Mouse (Mus musculus) heart, embryonic 13.5 days (tissue): Measurements from ENCODE around the gene Cebpg. TPM values are rescaled to one million over a fixed set of nuclear protein-coding genes. Genes with fewer than 3 reads are reported as not detected.

ENCODE experiments used
- ATAC-seq: fragments of 200-750 bp; cut with Nextera tagmentation; 2 replicates; pipeline ENCODE4 v1.8.0; 2017; ENCODE audit warnings: moderate TSS enrichment; ENCODE audit not compliant: insufficient number of reproducible peaks, low FRiP score, low TSS enrichment; ENCODE audit errors: extremely low read depth
- H3K27ac ChIP-seq: fragments of 300-500 bp; sonication (generic); replicated peaks from 2 replicates; pipeline ENCODE4 v1.5.1; 2015; ENCODE audit warnings: moderate library complexity, mild to moderate bottlenecking, inconsistent platforms
- H3K27me3 ChIP-seq: fragments of 300-500 bp; sonication (generic); replicated peaks from 2 replicates; pipeline ENCODE4 v1.6.1; 2015; ENCODE audit warnings: mild to moderate bottlenecking, inconsistent platforms
- H3K36me3 ChIP-seq: fragments of 300-500 bp; sonication (generic); 2 replicates; pipeline ENCODE4 v1.6.1; 2015; ENCODE audit warnings: mild to moderate bottlenecking, inconsistent platforms
- H3K4me1 ChIP-seq: fragments of 300-500 bp; sonication (generic); 2 replicates; pipeline ENCODE4 v1.6.1; 2015; ENCODE audit warnings: inconsistent platforms
- H3K4me2 ChIP-seq: fragments of 300-500 bp; sonication (generic); 2 replicates; pipeline ENCODE4 v1.6.1; 2015; ENCODE audit warnings: inconsistent platforms, mild to moderate bottlenecking, moderate library complexity
- H3K4me3 ChIP-seq: fragments of 300-500 bp; sonication (generic); 2 replicates; pipeline ENCODE4 v1.5.1; 2015; ENCODE audit warnings: moderate library complexity, mild to moderate bottlenecking, inconsistent platforms
- H3K9ac ChIP-seq: fragments of 300-500 bp; sonication (generic); 2 replicates; pipeline ENCODE4 v1.6.1; 2015; ENCODE audit warnings: inconsistent platforms, mild to moderate bottlenecking, moderate library complexity
- H3K9me3 ChIP-seq: fragments of 300-500 bp; sonication (generic); 2 replicates; pipeline ENCODE4 v1.6.1; 2016; ENCODE audit warnings: inconsistent platforms
- WGBS: fragments of 180-500 bp; shearing (Covaris S2); methylation state at CpG from one replicate; pipeline ENCODE4 v1.1.7; 2015; ENCODE audit warnings: mixed read lengths; 5-methylcytosine and 5-hydroxymethylcytosine counted together
- polyA plus RNA-seq: library from polyadenylated mRNA; unstranded; fragments of >200 nt; fragmentation: Nextera tagmentation; extraction: Ambion mirVana; gene quantifications from 2 replicates; pipeline ENCODE4 v1.2.1, GENCODE M21; 2015

Cebpg gene
- polyA plus RNA-seq, 1 experiment from 2014 or later: 16.3 TPM

DNA sequence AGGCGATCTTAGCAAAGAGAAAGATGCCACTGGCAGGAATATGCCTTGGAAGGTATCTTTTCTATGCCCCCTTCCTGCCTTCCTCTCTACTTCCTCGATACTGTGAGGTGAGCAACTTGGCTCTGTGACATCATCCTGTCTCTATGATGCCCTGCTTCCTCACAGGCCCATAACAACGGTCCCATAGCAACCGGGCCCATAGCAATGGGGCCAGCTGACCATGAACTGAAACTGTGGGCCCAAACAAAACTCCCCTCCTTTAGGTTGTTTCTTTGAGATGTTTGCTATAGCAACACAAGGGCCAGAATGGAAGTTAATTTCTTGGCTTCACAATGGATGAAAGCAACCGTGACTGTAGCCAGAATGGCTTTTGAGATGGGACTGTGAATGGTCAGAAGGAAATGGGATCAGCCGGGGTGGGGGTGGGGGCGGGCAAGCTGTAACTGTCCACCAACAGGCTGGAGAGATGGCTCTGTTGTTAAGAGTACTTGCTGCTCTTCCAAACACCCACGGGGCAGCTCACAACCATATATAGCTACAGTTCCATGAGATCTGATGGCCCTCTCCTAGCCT lies 10.4 kb upstream of the Cebpg start:
- H3K9me3 ChIP-seq: no peaks in the 10 kb centered on the region
- no peak for ATAC-seq
- no peak overlapping the region for H3K4me2 ChIP-seq
- no peaks in the 10 kb centered on the region for H3K4me1 ChIP-seq
- H3K27me3 ChIP-seq: no peaks in the 10 kb centered on the region
- H3K4me3 ChIP-seq: no peak overlapping the region
- no peaks in the 10 kb centered on the region for H3K36me3 ChIP-seq
- no peak overlapping the region for H3K27ac ChIP-seq
- 74% methylated on average over 8 of the region's 8 CpGs for WGBS
- H3K9ac ChIP-seq: no peak overlapping the region

DNA sequence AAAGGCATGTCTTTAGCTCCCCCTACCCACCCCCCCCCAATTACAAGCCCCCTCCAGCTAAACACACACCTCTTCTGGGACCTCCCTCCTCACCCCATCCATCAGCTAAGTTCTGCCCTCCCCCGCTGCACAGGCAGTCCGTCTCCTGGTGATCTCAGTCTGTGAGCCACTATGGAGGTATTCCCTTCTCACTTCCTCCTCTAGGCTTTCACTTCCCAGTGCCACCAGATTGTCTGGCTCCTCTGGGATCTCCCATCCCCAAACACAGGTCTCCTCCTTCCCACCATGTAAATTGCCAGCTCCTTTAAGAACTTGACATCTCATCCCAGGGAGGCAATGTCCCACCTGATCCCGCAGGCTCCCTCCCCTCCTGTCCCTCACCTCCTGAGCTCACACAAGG lies 9.6 kb upstream of the Cebpg start:
- H3K4me2 ChIP-seq: no peak overlapping the region
- no peaks in the 10 kb centered on the region for H3K36me3 ChIP-seq
- H3K27ac ChIP-seq: no peak overlapping the region
- H3K9ac ChIP-seq: no peak overlapping the region
- no peaks in the 10 kb centered on the region for H3K27me3 ChIP-seq
- H3K9me3 ChIP-seq: no peaks in the 10 kb centered on the region
- 73% methylated on average over 3 of the region's 3 CpGs for WGBS
- H3K4me3 ChIP-seq: no peak overlapping the region
- no peak for ATAC-seq
- no peaks in the 10 kb centered on the region for H3K4me1 ChIP-seq

DNA sequence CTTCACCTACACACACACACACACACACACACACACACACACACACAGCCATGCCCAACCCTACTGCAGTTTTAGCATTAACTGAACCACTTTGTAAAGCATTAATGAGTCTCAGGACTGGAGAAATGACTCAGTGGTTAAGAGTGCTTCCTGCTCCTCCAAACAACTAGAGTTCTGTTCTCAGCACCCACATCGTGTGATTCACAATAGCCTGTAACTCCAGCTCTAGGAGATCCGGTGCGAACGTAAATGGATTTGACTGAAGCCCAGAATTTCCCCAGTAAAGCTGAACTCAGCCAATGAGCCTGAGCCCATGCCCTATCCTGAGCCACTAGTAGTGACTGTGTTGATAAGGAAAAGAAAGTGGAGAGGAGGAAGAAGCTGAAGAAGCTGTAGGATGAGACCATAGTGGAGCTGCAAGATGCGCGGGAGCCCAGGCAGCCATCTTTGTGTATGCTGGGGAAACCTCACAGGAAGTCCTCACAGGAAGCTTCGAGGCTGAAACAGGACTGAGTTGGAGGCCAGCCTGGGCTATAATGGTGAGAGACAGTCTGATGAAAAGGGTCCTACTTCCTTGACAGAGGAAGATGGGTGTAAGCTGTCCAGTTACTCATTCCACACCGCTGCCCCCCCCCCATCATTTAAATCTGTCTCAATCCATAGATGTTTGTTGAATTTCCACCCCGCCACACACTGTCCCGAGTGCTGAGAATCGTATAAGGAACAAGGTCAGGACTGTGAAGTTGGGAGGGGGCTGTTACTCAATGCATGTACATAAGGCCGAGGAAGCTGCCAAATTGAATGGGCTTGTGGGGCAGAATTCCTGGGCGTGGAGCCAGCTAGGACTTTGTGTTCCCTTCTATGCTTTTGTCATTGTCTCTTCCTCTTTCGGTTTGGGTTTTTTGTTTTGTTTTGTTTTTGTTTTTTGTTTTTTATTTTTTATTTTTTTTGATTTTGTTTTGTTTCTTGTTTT lies 8.2 kb upstream of the Cebpg start:
- Histone ChIP-seq H3K27ac (no peak overlapping the region), H3K9me3 (0 out of 2 replicates have a peak, but pooled peaks cover 3% of the 10 kb centered on the region), H3K36me3 (no peaks in the 10 kb centered on the region), H3K4me3 (no peak overlapping the region), H3K27me3 (no peaks in the 10 kb centered on the region), H3K4me2 (no peak overlapping the region), H3K9ac (no peak overlapping the region), H3K4me1 (no peaks in the 10 kb centered on the region)
- no peak for ATAC-seq
- WGBS: 82% methylated on average over 14 of the region's 14 CpGs

- H3K9me3 ChIP-seq: 0 out of 2 replicates have a peak, but pooled peaks cover 5% of the 10 kb centered on the region
- no peaks in the 10 kb centered on the region for H3K36me3 ChIP-seq
- 60% methylated on average over 5 of the region's 5 CpGs for WGBS
- H3K4me3 ChIP-seq: no peak overlapping the region
- no peak overlapping the region for H3K4me2 ChIP-seq
- H3K27me3 ChIP-seq: no peaks in the 10 kb centered on the region
- H3K9ac ChIP-seq: no peak overlapping the region
- H3K4me1 ChIP-seq: peaks cover 17% of the 10 kb centered on the region
- no peak for ATAC-seq
- H3K27ac ChIP-seq: no peak overlapping the region
Observed at GRCm38 (mm10) chr7:35059467-35059866, 3.1 kb upstream of the Cebpg start.

- no peak overlapping the region for H3K9ac ChIP-seq
- peaks cover 25% of the 10 kb centered on the region for H3K4me1 ChIP-seq
- no peak overlapping the region for H3K4me2 ChIP-seq
- no peaks in the 10 kb centered on the region for H3K27me3 ChIP-seq
- H3K27ac ChIP-seq: no peak overlapping the region
- 65% methylated on average over 1 of the region's 1 CpGs for WGBS
- ATAC-seq: no peak
- H3K4me3 ChIP-seq: no peak overlapping the region
- no peaks in the 10 kb centered on the region for H3K36me3 ChIP-seq
- 0 out of 2 replicates have a peak, but pooled peaks cover 5% of the 10 kb centered on the region for H3K9me3 ChIP-seq
Observed at GRCm38 (mm10) chr7:35058329-35058728, 2.0 kb upstream of the Cebpg start.

GRCm38 (mm10) chr7:35057569-35057968 lies 1.2 kb upstream of the Cebpg start:
- no peak overlapping the region for H3K4me3 ChIP-seq
- 65% methylated on average over 4 of the region's 4 CpGs for WGBS
- peaks cover 25% of the 10 kb centered on the region for H3K4me1 ChIP-seq
- H3K27ac ChIP-seq: no peak overlapping the region
- H3K9me3 ChIP-seq: 0 out of 2 replicates have a peak, but pooled peaks cover 5% of the 10 kb centered on the region
- H3K9ac ChIP-seq: no peak overlapping the region
- H3K36me3 ChIP-seq: no peaks in the 10 kb centered on the region
- ATAC-seq: no peak
- H3K4me2 ChIP-seq: peak overlapping the region; percentile 92; the same call in 1 of the 2 replicates
- no peaks in the 10 kb centered on the region for H3K27me3 ChIP-seq

DNA sequence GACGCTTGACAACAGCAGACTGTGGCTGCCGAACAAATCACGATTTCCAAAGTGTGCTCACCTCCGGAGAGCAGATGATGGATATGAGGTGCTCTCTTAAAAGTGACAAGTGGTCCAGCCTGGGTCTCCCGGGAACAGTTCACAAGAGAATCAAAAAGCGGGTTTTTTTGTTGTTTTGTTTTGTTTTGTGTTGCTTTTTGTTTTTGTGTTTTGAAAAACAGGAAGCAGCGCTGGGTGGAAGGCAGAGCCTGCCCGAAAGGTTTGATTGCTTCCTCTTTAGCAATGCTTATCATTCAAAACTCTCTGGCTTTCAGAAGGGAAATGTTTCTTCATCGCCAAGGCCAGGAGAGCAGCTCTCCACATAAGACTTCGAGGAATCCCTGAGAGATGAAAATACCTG lies 626 bp upstream of the Cebpg start:
- no peak for ATAC-seq
- H3K27ac ChIP-seq: peak overlapping the region; percentile 56
- WGBS: 13% methylated on average over 10 of the region's 10 CpGs

DNA sequence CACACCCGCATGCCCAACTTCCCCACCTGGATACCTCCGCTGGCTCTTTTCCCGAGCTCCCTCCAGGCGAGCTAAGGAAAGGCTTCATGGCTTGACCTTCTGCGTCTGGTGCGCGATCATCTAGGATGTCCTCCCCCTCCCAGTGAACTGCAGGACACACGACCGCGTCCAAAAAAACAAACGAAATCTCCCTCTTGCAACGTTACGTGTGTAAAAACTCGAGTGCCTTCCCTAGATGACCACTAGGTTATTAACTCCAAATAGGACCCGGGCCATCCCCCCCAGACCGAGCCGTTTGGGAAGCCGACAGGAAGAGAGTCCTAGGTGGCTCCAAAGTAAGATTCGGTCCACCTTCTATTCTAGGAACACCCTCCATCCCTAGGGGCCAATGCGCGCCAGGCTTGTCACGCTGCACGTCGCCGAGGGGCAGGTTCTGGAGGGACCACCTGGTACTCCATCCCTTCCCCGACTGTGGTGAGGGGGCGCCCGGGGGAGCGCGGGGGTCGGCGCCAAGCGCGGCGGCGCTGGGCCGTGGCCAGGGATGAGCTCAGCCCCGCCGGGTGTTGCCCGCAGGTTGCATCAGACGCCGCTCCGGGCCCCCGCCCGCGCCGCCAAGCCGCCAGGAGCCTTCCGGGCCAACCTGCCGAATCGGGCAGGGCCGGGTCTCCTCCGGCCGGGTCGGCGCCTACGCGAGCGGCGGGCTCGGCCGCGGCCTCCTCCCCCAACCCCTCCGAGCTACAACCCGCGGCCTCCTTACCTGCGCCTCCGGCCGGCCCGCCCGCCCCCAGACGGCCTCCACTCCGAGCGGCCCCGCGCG lies 546 bp downstream of the Cebpg start:
- WGBS: under 1% methylated on average over 76 of the region's 77 CpGs
- H3K27me3 ChIP-seq: no peaks in the 10 kb centered on the region
- H3K4me2 ChIP-seq: peak overlapping the region; percentile 92

More for the DNA sequence above, 626 bp upstream of the Cebpg start:
- no peaks in the 10 kb centered on the region for H3K27me3 ChIP-seq
- H3K4me3 ChIP-seq: peak overlapping the region; percentile 93
- peaks cover 25% of the 10 kb centered on the region for H3K4me1 ChIP-seq
- H3K9ac ChIP-seq: peak overlapping the region; percentile 96
- H3K9me3 ChIP-seq: 0 out of 2 replicates have a peak, but pooled peaks cover 5% of the 10 kb centered on the region
- peak overlapping the region; percentile 92 for H3K4me2 ChIP-seq
- H3K36me3 ChIP-seq: no peaks in the 10 kb centered on the region

GRCm38 (mm10) chr7:35054977-35055618 lies 1.3 kb downstream of the Cebpg start:
- H3K4me3 ChIP-seq: peak overlapping the region; percentile 93
- H3K9me3 ChIP-seq: 0 out of 2 replicates have a peak, but pooled peaks cover 5% of the 10 kb centered on the region
- H3K27ac ChIP-seq: peak overlapping the region; percentile 89
- H3K27me3 ChIP-seq: no peaks in the 10 kb centered on the region
- H3K9ac ChIP-seq: peak overlapping the region; percentile 96
- peaks cover 8% of the 10 kb centered on the region for H3K36me3 ChIP-seq
- H3K4me1 ChIP-seq: peaks cover 25% of the 10 kb centered on the region
- ATAC-seq: no peak
- WGBS: 53% methylated on average over 2 of the region's 2 CpGs
- peak overlapping the region; percentile 92 for H3K4me2 ChIP-seq

More for the DNA sequence above, 546 bp downstream of the Cebpg start:
- Histone ChIP-seq H3K4me3 (peak overlapping the region; percentile 93), H3K9ac (peak overlapping the region; percentile 96), H3K36me3 (peaks cover 1% of the 10 kb centered on the region), H3K9me3 (0 out of 2 replicates have a peak, but pooled peaks cover 5% of the 10 kb centered on the region), H3K27ac (peak overlapping the region; percentile 89), H3K4me1 (peaks cover 25% of the 10 kb centered on the region)
- peak; percentile 83; the same call in 1 of the 2 replicates for ATAC-seq

DNA sequence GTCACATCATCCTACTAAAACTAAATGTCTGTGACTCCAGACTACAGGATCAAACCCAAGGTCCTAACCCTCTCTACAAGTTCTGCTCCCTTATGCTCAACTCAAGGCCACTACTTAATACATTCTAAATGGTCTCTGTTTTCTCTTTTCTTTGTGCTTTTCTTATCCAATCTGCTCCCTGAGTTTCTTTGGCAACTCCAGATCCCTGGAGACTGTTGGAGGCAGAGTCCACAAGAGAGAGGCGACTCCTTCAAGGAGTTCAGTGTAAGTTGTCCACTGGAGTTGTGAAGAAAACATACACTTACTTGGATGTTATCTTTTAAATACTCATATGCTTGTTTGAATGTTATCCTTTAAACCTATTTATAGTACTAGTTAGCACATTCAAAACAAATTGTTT lies 2.1 kb downstream of the Cebpg start:
- peaks cover 14% of the 10 kb centered on the region for H3K36me3 ChIP-seq
- no peak overlapping the region for H3K4me3 ChIP-seq
- H3K4me1 ChIP-seq: peaks cover 25% of the 10 kb centered on the region
- H3K27me3 ChIP-seq: no peaks in the 10 kb centered on the region
- H3K9me3 ChIP-seq: no peaks in the 10 kb centered on the region
- H3K4me2 ChIP-seq: peak overlapping the region; percentile 92
- no peak for ATAC-seq
- H3K9ac ChIP-seq: no peak overlapping the region
- WGBS: 75% methylated on average over 1 of the region's 1 CpGs
- H3K27ac ChIP-seq: no peak overlapping the region
